Mouse (Mus musculus) frontal cortex, postnatal 14 days (tissue): Measurements from ENCODE around the gene Chmp2b.

Experiments
- DNase-seq, 2 experiments: peaks; one replicate each; pipeline ENCODE4 v3.0.0; 2022; ENCODE audit warnings: low spot score in 2 of 2

Chmp2b gene

GRCm38 (mm10) chr16:65526695-65527094 is 35.8 kb downstream of the Chmp2b start:
- DNase-seq, result no peak

- DNase-seq, result no peak
Measured at GRCm38 (mm10) chr16:65526004-65526403, 36.5 kb downstream of the Chmp2b start.

DNA sequence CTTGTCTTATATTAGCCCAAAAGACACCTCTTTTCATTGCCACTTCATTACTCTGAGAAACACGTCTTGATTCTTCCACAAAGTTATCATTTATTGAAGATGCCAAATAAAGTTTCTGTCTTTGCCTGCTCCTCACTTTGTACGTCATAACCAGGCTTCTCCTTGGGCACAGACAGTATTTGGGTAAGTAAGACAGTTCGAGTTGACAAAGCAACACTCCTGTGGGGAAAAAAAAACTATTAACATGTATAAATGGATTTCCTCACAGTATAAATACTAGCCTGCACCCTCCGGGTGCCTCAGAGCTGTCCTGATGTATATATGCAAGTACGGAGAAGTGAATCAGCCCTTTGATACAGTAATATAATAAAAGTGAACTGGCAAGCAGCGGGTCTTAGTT is 42.3 kb downstream of the Chmp2b start, which contains the start of gene Pou1f1:
Gene Pou1f1, plus strand, starts transcription at position 301 of the 400 bp plus-strand sequence.
- DNase-seq, result no peak

DNA sequence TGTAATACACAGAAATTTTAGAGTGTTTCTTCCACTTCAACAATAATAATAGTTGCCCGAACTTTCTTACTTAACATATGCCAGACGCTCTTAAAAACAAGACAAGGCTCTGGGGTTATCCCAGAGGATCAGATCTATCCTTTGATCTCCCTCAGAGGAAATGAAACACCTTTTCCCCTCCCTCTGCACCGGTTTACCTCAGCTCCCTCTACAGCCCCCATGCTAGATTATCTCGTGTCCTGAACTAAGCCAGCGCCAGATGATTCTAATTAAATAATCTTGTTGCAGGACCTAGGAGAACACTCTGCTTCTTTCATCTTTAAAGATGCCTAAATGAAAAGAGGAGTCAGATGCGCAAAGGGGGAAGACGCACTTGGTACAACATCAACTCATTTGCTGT is 48.3 kb downstream of the Chmp2b start:
- no peak for DNase-seq

DNA sequence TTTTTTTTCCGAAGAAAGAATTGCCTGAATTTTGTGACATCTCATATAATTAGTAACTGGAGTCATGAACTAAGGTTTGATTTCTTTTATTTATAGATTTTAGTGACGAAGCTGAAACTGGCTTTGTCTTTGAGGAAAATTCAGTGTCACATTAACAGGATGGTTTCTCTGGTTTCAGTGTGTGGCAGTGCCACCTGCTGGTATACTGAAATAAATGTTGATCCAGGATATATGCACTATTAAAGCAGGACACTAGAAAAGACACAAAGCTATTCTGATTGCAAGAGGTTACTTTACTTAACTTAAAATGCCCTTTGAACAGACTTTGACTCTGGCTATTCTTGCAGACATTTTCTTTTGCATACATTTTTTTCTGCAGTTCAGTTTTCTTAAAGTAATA is 65.5 kb downstream of the Chmp2b start:
- DNase-seq, result peak in 1 of 2 experiments; percentile 38

- no peak for DNase-seq
Measured at GRCm38 (mm10) chr16:65496030-65496429, 66.5 kb downstream of the Chmp2b start.
